Mouse (Mus musculus): Measurements from ENCODE around the gene Tubb4b. TPM values are rescaled to one million over a fixed set of nuclear protein-coding genes. Genes with fewer than 3 reads are reported as not detected.
A peak's percentile ranks its signal among the peaks of the same experiment; 100 is the strongest.

The Tubb4b gene
- polyA plus RNA-seq, 1 experiment from 2014 or later = 466 TPM

GRCm38 (mm10) chr2:25182664-25183063 is 41.8 kb downstream of the Tubb4b start:
- H3K36me3 ChIP-seq (ENCODE audit: control insufficient read depth, insufficient read depth) = no peaks in the 10 kb centered on the region
- TF ChIP-seq CTCF (IDR thresholded peaks at IDR 0.05; ENCODE audit: low read depth) = no peak
- no peak overlapping the region for H3K27ac ChIP-seq (ENCODE audit: low read depth, low read length)
- peak overlapping the region; percentile 92 for H3K4me2 ChIP-seq (replicated peaks; ENCODE audit: low read depth)
- WGBS = 14% methylated on average over 6 of the region's 6 CpGs
- ATAC-seq = no peak
- peak overlapping the region; percentile 35; the same call in 1 of the 2 replicates for H3K9ac ChIP-seq (ENCODE audit: low read depth, low read length)
- no peaks in the 10 kb centered on the region for H3K27me3 ChIP-seq (replicated peaks; ENCODE audit: control insufficient read depth, insufficient read depth, low read length)
- peaks cover 11% of the 10 kb centered on the region; the same call in 1 of the 2 replicates for H3K4me1 ChIP-seq (replicated peaks; ENCODE audit: control insufficient read depth, insufficient read depth, low read length)
- peak overlapping the region; percentile 64 for H3K4me3 ChIP-seq (ENCODE audit: low read depth, low read length)
- no peaks in the 10 kb centered on the region for H3K9me3 ChIP-seq (ENCODE audit: control insufficient read depth)

GRCm38 (mm10) chr2:25181891-25182397 is 42.6 kb downstream of the Tubb4b start:
- under 1% methylated on average over 17 of the region's 17 CpGs for WGBS
- peak overlapping the region; percentile 92 for H3K4me2 ChIP-seq (replicated peaks; ENCODE audit: low read depth)
- H3K4me1 ChIP-seq (replicated peaks; ENCODE audit: control insufficient read depth, insufficient read depth, low read length) = peaks cover 11% of the 10 kb centered on the region; the same call in 1 of the 2 replicates
- H3K9me3 ChIP-seq (ENCODE audit: control insufficient read depth) = no peaks in the 10 kb centered on the region
- H3K36me3 ChIP-seq (ENCODE audit: control insufficient read depth, insufficient read depth) = no peaks in the 10 kb centered on the region
- H3K27ac ChIP-seq (ENCODE audit: low read depth, low read length) = peak overlapping the region; percentile 95
- TF ChIP-seq CTCF (IDR thresholded peaks at IDR 0.05; ENCODE audit: low read depth) = no peak
- peak overlapping the region; percentile 64 for H3K4me3 ChIP-seq (ENCODE audit: low read depth, low read length)
- peak overlapping the region; percentile 65 for H3K9ac ChIP-seq (ENCODE audit: low read depth, low read length)
- H3K27me3 ChIP-seq (replicated peaks; ENCODE audit: control insufficient read depth, insufficient read depth, low read length) = no peaks in the 10 kb centered on the region
- no peak for ATAC-seq

- H3K4me1 ChIP-seq (replicated peaks; ENCODE audit: control insufficient read depth, insufficient read depth, low read length) = peaks cover 15% of the 10 kb centered on the region
- under 1% methylated on average over 92 of the region's 100 CpGs for WGBS
- H3K27ac ChIP-seq (ENCODE audit: low read depth, low read length) = peak overlapping the region; percentile 95
- peak; percentile 72 for ATAC-seq
- H3K4me3 ChIP-seq (ENCODE audit: low read depth, low read length) = peak overlapping the region; percentile 64
- H3K4me2 ChIP-seq (replicated peaks; ENCODE audit: low read depth) = peak overlapping the region; percentile 92
- no peaks in the 10 kb centered on the region for H3K27me3 ChIP-seq (replicated peaks; ENCODE audit: control insufficient read depth, insufficient read depth, low read length)
- no peaks in the 10 kb centered on the region for H3K9me3 ChIP-seq (ENCODE audit: control insufficient read depth)
- TF ChIP-seq CTCF (IDR thresholded peaks at IDR 0.05; ENCODE audit: low read depth) = peak; percentile 50
- H3K9ac ChIP-seq (ENCODE audit: low read depth, low read length) = peak overlapping the region; percentile 65
- H3K36me3 ChIP-seq (ENCODE audit: control insufficient read depth, insufficient read depth) = no peaks in the 10 kb centered on the region
Observed at GRCm38 (mm10) chr2:25180973-25181890, 43.3 kb downstream of the Tubb4b start.

GRCm38 (mm10) chr2:25180478-25180903 is 44.0 kb downstream of the Tubb4b start, which contains the start of gene Nrarp:
Gene Nrarp (plus strand): TSS chr2:25180758.
- Histone ChIP-seq H3K9ac (ENCODE audit: low read depth, low read length) (peak within 1 kb of the TSS; percentile 65), H3K36me3 (ENCODE audit: control insufficient read depth, insufficient read depth) (no peaks in the 10 kb centered on the region), H3K4me3 (ENCODE audit: low read depth, low read length) (peak within 1 kb of the TSS; percentile 64), H3K27ac (ENCODE audit: low read depth, low read length) (peak within 1 kb of the TSS; percentile 95), H3K27me3 (replicated peaks; ENCODE audit: control insufficient read depth, insufficient read depth, low read length) (no peaks in the 10 kb centered on the region), H3K4me1 (replicated peaks; ENCODE audit: control insufficient read depth, insufficient read depth, low read length) (peaks cover 20% of the 10 kb centered on the region), H3K4me2 (replicated peaks; ENCODE audit: low read depth) (peak within 1 kb of the TSS; percentile 92), H3K9me3 (ENCODE audit: control insufficient read depth) (no peaks in the 10 kb centered on the region)
- ATAC-seq = peak; percentile 84
- peak; percentile 75 for TF ChIP-seq CTCF (IDR thresholded peaks at IDR 0.05; ENCODE audit: low read depth)
- WGBS = 0% methylated on average over 28 of the region's 35 CpGs

GRCm38 (mm10) chr2:25179566-25180217 is 44.8 kb downstream of the Tubb4b start:
- Histone ChIP-seq H3K27ac (ENCODE audit: low read depth, low read length) (peak overlapping the region; percentile 95), H3K4me3 (ENCODE audit: low read depth, low read length) (peak overlapping the region; percentile 64), H3K9me3 (ENCODE audit: control insufficient read depth) (no peaks in the 10 kb centered on the region), H3K9ac (ENCODE audit: low read depth, low read length) (0 out of 2 replicates have a peak overlapping the region, but pooled peaks have one; percentile 51), H3K27me3 (replicated peaks; ENCODE audit: control insufficient read depth, insufficient read depth, low read length) (no peaks in the 10 kb centered on the region), H3K36me3 (ENCODE audit: control insufficient read depth, insufficient read depth) (no peaks in the 10 kb centered on the region), H3K4me1 (replicated peaks; ENCODE audit: control insufficient read depth, insufficient read depth, low read length) (peaks cover 25% of the 10 kb centered on the region), H3K4me2 (replicated peaks; ENCODE audit: low read depth) (peak overlapping the region; percentile 92)
- peak; percentile 21; the same call in 1 of the 2 replicates for ATAC-seq
- TF ChIP-seq CTCF (IDR thresholded peaks at IDR 0.05; ENCODE audit: low read depth) = no peak
- 30% methylated on average over 15 of the region's 15 CpGs for WGBS
